ENCODE assay signal across 11 mouse cellular contexts in the genomic region with DNA sequence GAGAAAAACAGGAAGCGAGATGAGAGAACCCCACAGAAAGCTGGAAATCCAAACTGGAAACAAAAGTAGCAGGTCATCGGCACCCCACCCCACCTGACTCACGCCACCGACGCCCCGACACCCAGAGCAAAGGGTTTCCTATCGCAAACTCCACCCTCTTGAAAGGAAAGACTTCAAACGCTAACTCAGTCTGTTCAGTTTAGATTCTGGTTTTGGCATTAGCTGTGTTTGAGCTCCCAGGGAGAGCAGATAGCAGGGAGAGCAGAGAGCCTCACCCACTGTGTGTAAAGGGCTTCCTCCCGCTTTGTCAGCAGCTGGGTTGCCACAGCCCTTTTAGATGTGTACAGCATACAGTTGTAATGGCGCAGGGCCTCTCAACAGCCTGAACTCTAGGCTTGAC. TPM values are rescaled to one million over a fixed set of nuclear protein-coding genes. Genes with fewer than 3 reads are reported as not detected.
DNase-seq lines count a peak whose midpoint lies in the region; ATAC-seq and TF ChIP-seq lines count a peak whose summit lies in the region.
"Had no signal": no experiment of that assay in that cellular context is flagged by ENCODE, and none has a peak within 500 bp of the region (broad histone marks: within the 10 kb centered on the region; RNA-seq: fewer than 3 reads in every experiment).

No protein-coding gene starts in this region.

- H3K9ac ChIP-seq in MEL (ENCODE audit: control insufficient read depth, low read depth, low read length, poor library complexity, severe bottlenecking), result peak overlapping the region; percentile 43; the same call in 1 of the 2 replicates
- H3K9ac ChIP-seq in heart, embryonic 12.5 days, result peak overlapping the region; percentile 8; the same call in 1 of the 2 replicates

- no peak for TF ChIP-seq POLR2A in MEL (IDR thresholded peaks at IDR 0.05; ENCODE audit: control insufficient read depth in 1 of 2, insufficient read depth in 1 of 2, low read depth in 1 of 2, low read length in 2 of 2, poor library complexity in 1 of 2)

- DNase-seq in heart, adult 18-20 months, result peak; percentile 33 to 47
- no peak for DNase-seq in heart, postnatal 36 days
- peak; percentile 78 for DNase-seq in MEL (ENCODE audit: low read depth, low spot score)
- DNase-seq in cerebellum, adult 9-11 months, result no peak
- DNase-seq in right cerebral cortex, postnatal 14 days, result no peak
- no peak for DNase-seq in gastrocnemius, adult 8-10 months (ENCODE audit: low spot score in 2 of 2)
- DNase-seq: cerebellum, postnatal 25 days; right cerebral cortex, postnatal 25 days had no signal

- peaks cover 0 to 7% of the 10 kb centered on the region in 2 experiments; a peak in 2 of 4 replicates for H3K4me1 ChIP-seq in MEL (ENCODE audit: control insufficient read depth in 1 of 2, insufficient read depth in 2 of 2, low read length in 2 of 2)
- H3K4me1 ChIP-seq in heart, embryonic 12.5 days (replicated peaks), result peaks cover 52% of the 10 kb centered on the region

- ATAC-seq in heart, embryonic 12.5 days (ENCODE audit: insufficient number of reproducible peaks, low FRiP score), result peak; percentile 79
- peak; percentile 64 for ATAC-seq in megakaryocyte, adult 5-6 weeks (ENCODE audit: poor library complexity, severe bottlenecking)

- 17% methylated on average over 10 of the region's 10 CpGs for WGBS in heart, embryonic 12.5 days

- peak overlapping the region; percentile 31 to 43 for H3K4me3 ChIP-seq in MEL (ENCODE audit: control insufficient read depth in 1 of 2, insufficient read depth in 1 of 2, low read depth in 2 of 2, low read length in 2 of 2)
- H3K4me3 ChIP-seq in heart, embryonic 12.5 days, result 0 out of 2 replicates have a peak overlapping the region, but pooled peaks have one; percentile 3

- intact Hi-C loops in heart, postnatal 36 days (cut with DNase I), result no loop called here

- no peak for TF ChIP-seq RAD21 in MEL (IDR thresholded peaks at IDR 0.05; ENCODE audit: low read depth, low read length)

- H3K27ac ChIP-seq in MEL (ENCODE audit: control insufficient read depth, low read depth, low read length), result peak overlapping the region; percentile 67
- peak overlapping the region; percentile 75 for H3K27ac ChIP-seq in heart, embryonic 12.5 days (ENCODE audit: poor library complexity, severe bottlenecking)

- TF ChIP-seq CTCF in MEL (IDR thresholded peaks at IDR 0.05 in 2 of 3, conservative IDR thresholded peaks at IDR 0.05 in 1 of 3; ENCODE audit: control insufficient read depth in 1 of 3, insufficient read depth in 1 of 3, low read depth in 2 of 3, low read length in 3 of 3, poor library complexity in 1 of 3, severe bottlenecking in 1 of 3), result no peak

- no peaks in the 10 kb centered on the region for H3K9me3 ChIP-seq in MEL (replicated peaks; ENCODE audit: insufficient read depth, low read length)
- H3K9me3 ChIP-seq in heart, embryonic 12.5 days (replicated peaks), result no peaks in the 10 kb centered on the region

- H3K27me3 ChIP-seq in MEL (ENCODE audit: control insufficient read depth in 1 of 2, insufficient read depth in 2 of 2, low read length in 2 of 2), result no peaks in the 10 kb centered on the region
- H3K27me3 ChIP-seq in heart, embryonic 12.5 days (replicated peaks), result no peaks in the 10 kb centered on the region
- H3K27me3 ChIP-seq: CH12.LX had no signal

- H3K4me2 ChIP-seq in heart, embryonic 12.5 days, result peak overlapping the region; percentile 44

- peak; percentile 49 to 72 for TF ChIP-seq EP300 in MEL (IDR thresholded peaks at IDR 0.05; ENCODE audit: low read depth in 1 of 2, low read length in 2 of 2)

- no peaks in the 10 kb centered on the region for H3K79me2 ChIP-seq in MEL (ENCODE audit: control insufficient read depth, insufficient read depth, low read length, poor library complexity)

- peaks cover 0 to 10% of the 10 kb centered on the region in 2 experiments; a peak in 2 of 4 replicates for H3K36me3 ChIP-seq in MEL (ENCODE audit: control insufficient read depth in 1 of 2, insufficient read depth in 2 of 2, low read length in 2 of 2)
- H3K36me3 ChIP-seq in heart, embryonic 12.5 days, result no peaks in the 10 kb centered on the region

TF ChIP-seq in MEL, 35 proteins besides CTCF, POLR2A, EP300 and RAD21:
- no peak for TF ChIP-seq USF1 (IDR thresholded peaks at IDR 0.05; ENCODE audit: low read depth, low read length)
- peak; percentile 46; the same call in 1 of the 2 replicates for TF ChIP-seq RCOR1 (IDR thresholded peaks at IDR 0.05; ENCODE audit: low read depth, low read length)
- peak; percentile 66 for TF ChIP-seq ETS1 (IDR thresholded peaks at IDR 0.05; ENCODE audit: low read depth, low read length)
- peak; percentile 72 for TF ChIP-seq TCF12 (IDR thresholded peaks at IDR 0.05; ENCODE audit: low read depth, low read length)
- TF ChIP-seq TAL1 (IDR thresholded peaks at IDR 0.05; ENCODE audit: low read length), result peak; percentile 45
TF ChIP-seq in MEL: peak in this region for 4.

RNA-seq across cellular contexts. Expression of a gene that starts 6.0 kb away (rescaled TPM):
- 100 to 1,000 TPM; 149 to 219 TPM for total RNA-seq in heart, adult 18-20 months (2021)
- total RNA-seq in heart, postnatal 36 days (2021), result 100 to 1,000 TPM; 196 to 201 TPM
- total RNA-seq in MEL (2012; rRNA removed), result 0.52 and 0.54 TPM in 2 replicates
- polyA plus RNA-seq in MEL (2012; ENCODE audit: insufficient read depth in 1 of 2, insufficient read length in 2 of 2, low read depth in 1 of 2, low replicate concordance in 2 of 2, missing spikeins in 1 of 2), result 1 to 10 TPM in 1 of 2 experiments, not detected in 1; 1.1 TPM
- polyA plus RNA-seq in heart, embryonic 12.5 days (2016; fragmentation: Nextera tagmentation; extraction: Ambion mirVana), result 191 and 206 TPM in 2 replicates
- 0.07 TPM in 1 of 2 replicates, not detected in the other for total RNA-seq in megakaryocyte, adult 5-6 weeks (2015)
- 0.07 TPM in 1 of 2 replicates, not detected in the other for total RNA-seq in megakaryocyte, adult 5-6 weeks (2017)
- 1 to 10 TPM; 3.6 to 9.2 (median 6.0) TPM for total RNA-seq in gastrocnemius, adult 8-10 months (2022)
- total RNA-seq: CH12.LX had no signal

Comparison
In these comparisons a context has a peak if more than half of its experiments do, and no peak if none do; other contexts are left out.
1. DNase-seq: peak in heart, adult 18-20 months (2 of 2) and MEL (single experiment); none in heart, postnatal 36 days (0 of 2), cerebellum, adult 9-11 months (single experiment), right cerebral cortex, postnatal 14 days (single experiment) and gastrocnemius, adult 8-10 months (0 of 2).
2. RNA of a gene that starts 6.0 kb away (total RNA-seq): 149 to 219 TPM in heart, adult 18-20 months and 196 to 201 TPM in heart, postnatal 36 days; 3.6 to 9.2 TPM in gastrocnemius, adult 8-10 months, 0.52 to 0.54 TPM in MEL and 0.07 TPM in megakaryocyte, adult 5-6 weeks; every median in the first group is over 10 times any median in the second.